Mouse (Mus musculus): ENCODE results near the gene Cox7b. TPM values are rescaled to one million over a fixed set of nuclear protein-coding genes. Genes with fewer than 3 reads are reported as not detected.

The Cox7b gene
- polyA plus RNA-seq, 1 experiment from 2014 or later: 395 TPM

DNA sequence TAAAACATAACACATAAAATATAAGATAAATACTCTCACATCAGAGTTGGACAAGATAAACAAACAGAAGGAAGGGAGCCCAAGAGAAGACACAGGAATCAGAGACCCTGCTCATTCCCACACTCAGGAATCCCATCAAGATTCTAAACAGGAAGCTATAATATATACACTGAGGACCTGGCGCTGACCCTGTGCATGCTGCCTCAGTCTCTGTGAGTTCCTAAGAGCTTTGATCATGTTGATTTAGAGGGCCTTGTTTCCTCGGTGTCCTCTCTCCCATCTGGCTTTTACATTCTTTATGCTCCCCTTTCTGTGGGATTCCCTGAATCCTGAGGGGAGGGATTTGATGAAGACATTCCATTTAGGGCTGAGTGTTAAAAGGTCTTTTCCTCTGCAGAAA lies 30.0 kb downstream of the Cox7b start:
- Histone ChIP-seq H3K4me1 (ENCODE audit: control insufficient read depth, insufficient read depth, low read length) (peaks cover 16% of the 10 kb centered on the region; the same call in 1 of the 2 replicates), H3K9me3 (ENCODE audit: control insufficient read depth, low read length) (no peaks in the 10 kb centered on the region), H3K4me3 (ENCODE audit: low read depth, low read length) (no peak overlapping the region), H3K9ac (ENCODE audit: low read length) (no peak overlapping the region), H3K27ac (replicated peaks; ENCODE audit: low read depth, low read length) (no peak overlapping the region), H3K27me3 (ENCODE audit: control insufficient read depth, insufficient read depth, low read length) (no peaks in the 10 kb centered on the region), H3K4me2 (ENCODE audit: low read depth, severe bottlenecking) (no peak overlapping the region), H3K36me3 (ENCODE audit: control insufficient read depth, insufficient read depth, low read length) (no peaks in the 10 kb centered on the region)
- ATAC-seq (ENCODE audit: insufficient number of reproducible peaks, low FRiP score, low TSS enrichment, low read depth): no peak
- no peak for DNase-seq (ENCODE audit: low spot score)
- 8% methylated on average over 2 of the region's 2 CpGs for WGBS

DNA sequence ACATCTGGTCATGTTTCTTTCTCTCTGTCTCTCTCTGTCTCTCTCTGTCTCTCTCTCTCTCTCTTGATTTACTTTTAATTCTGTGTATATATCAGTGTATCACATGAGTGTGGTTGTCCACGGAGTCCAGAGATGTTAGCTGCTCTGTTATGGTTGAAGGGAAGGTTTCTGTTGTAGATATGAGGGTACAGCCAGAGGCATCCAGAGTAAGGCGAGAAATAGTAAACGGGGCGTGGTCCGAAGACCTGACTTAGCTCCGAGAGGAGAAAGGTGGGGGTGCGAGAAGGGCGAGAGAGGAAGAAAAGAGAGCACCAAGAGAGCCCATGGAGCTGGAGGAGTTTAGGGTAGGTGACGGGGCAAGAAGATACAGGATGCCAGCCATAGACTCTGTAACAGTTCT lies 30.4 kb downstream of the Cox7b start:
- no peak for ATAC-seq (ENCODE audit: insufficient number of reproducible peaks, low FRiP score, low TSS enrichment, low read depth)
- no peak overlapping the region for H3K27ac ChIP-seq (replicated peaks; ENCODE audit: low read depth, low read length)
- H3K4me1 ChIP-seq (ENCODE audit: control insufficient read depth, insufficient read depth, low read length): peaks cover 16% of the 10 kb centered on the region; the same call in 1 of the 2 replicates
- no peaks in the 10 kb centered on the region for H3K36me3 ChIP-seq (ENCODE audit: control insufficient read depth, insufficient read depth, low read length)
- H3K4me2 ChIP-seq (ENCODE audit: low read depth, severe bottlenecking): no peak overlapping the region
- H3K27me3 ChIP-seq (ENCODE audit: control insufficient read depth, insufficient read depth, low read length): no peaks in the 10 kb centered on the region
- no peak for DNase-seq (ENCODE audit: low spot score)
- no peak overlapping the region for H3K4me3 ChIP-seq (ENCODE audit: low read depth, low read length)
- H3K9me3 ChIP-seq (ENCODE audit: control insufficient read depth, low read length): no peaks in the 10 kb centered on the region
- H3K9ac ChIP-seq (ENCODE audit: low read length): no peak overlapping the region
- 35% methylated on average over 9 of the region's 9 CpGs for WGBS

DNA sequence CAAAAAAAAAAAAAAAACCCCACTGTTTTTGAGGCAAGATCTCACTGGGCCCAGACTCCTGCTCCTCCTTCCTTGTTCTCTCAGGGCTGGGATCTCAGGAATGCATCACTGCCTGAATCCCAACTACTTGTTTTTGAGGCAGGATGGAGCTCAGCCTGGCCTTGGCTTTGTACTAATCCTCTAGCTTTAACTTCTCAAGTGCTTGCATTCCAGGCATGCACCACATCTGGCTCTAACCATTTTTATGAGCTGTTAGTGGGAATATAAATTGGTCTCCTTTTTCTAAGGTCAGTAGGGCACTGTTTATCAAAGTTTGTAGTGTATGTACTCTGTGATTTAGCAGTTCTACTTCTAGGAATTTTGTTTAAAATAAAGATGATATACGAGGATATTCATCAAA lies 32.7 kb downstream of the Cox7b start:
- DNase-seq (ENCODE audit: low spot score): peak; percentile 50
- Histone ChIP-seq H3K27me3 (ENCODE audit: control insufficient read depth, insufficient read depth, low read length) (no peaks in the 10 kb centered on the region), H3K36me3 (ENCODE audit: control insufficient read depth, insufficient read depth, low read length) (no peaks in the 10 kb centered on the region), H3K9me3 (ENCODE audit: control insufficient read depth, low read length) (no peaks in the 10 kb centered on the region), H3K9ac (ENCODE audit: low read length) (no peak overlapping the region), H3K4me3 (ENCODE audit: low read depth, low read length) (no peak overlapping the region), H3K4me2 (ENCODE audit: low read depth, severe bottlenecking) (no peak overlapping the region), H3K4me1 (ENCODE audit: control insufficient read depth, insufficient read depth, low read length) (peaks cover 16% of the 10 kb centered on the region; the same call in 1 of the 2 replicates), H3K27ac (replicated peaks; ENCODE audit: low read depth, low read length) (0 out of 2 replicates have a peak overlapping the region, but pooled peaks have one; percentile 30)
- WGBS: 45% methylated on average over 1 of the region's 1 CpGs
- peak; percentile 76 for ATAC-seq (ENCODE audit: insufficient number of reproducible peaks, low FRiP score, low TSS enrichment, low read depth)

Other genes starting within 250 kb of the Cox7b start
- 216 and 244 TPM in 2 replicates for gene Atrx, start 86.3 kb upstream of the Cox7b start, polyA plus RNA-seq (2014; fragmentation: Nextera tagmentation; extraction: Ambion mirVana)
- gene Magt1, start 3.8 kb upstream of the Cox7b start, polyA plus RNA-seq (2014; fragmentation: Nextera tagmentation; extraction: Ambion mirVana): 63.2 and 68.1 TPM in 2 replicates
- 40.7 and 45.5 TPM in 2 replicates for gene Atp7a, start 11.6 kb downstream of the Cox7b start, polyA plus RNA-seq (2014; fragmentation: Nextera tagmentation; extraction: Ambion mirVana)
- gene Tlr13, start 127.5 kb downstream of the Cox7b start, polyA plus RNA-seq (2014; fragmentation: Nextera tagmentation; extraction: Ambion mirVana): 0.14 and 0.19 TPM in 2 replicates
- 418 and 465 TPM in 2 replicates for gene Pgk1, start 171.4 kb downstream of the Cox7b start, polyA plus RNA-seq (2014; fragmentation: Nextera tagmentation; extraction: Ambion mirVana)
- 8.2 and 10.8 TPM in 2 replicates for gene Taf9b, start 205.5 kb downstream of the Cox7b start, polyA plus RNA-seq (2014; fragmentation: Nextera tagmentation; extraction: Ambion mirVana)
- not detected in 2 replicates for gene Fnd3c2, start 239.7 kb downstream of the Cox7b start, polyA plus RNA-seq (2014; fragmentation: Nextera tagmentation; extraction: Ambion mirVana)